Mouse (Mus musculus) CD4-positive, CD25-positive, alpha-beta regulatory T cell, adult 9 weeks (primary cell): ENCODE measurements around the gene Chd5. TPM values are rescaled to one million over a fixed set of nuclear protein-coding genes. Genes with fewer than 3 reads are reported as not detected.

Experiments
- polyA plus RNA-seq: library from polyadenylated mRNA; unstranded; fragments of 100-300 nt; shearing (Covaris generic); gene quantifications from one replicate; pipeline ENCODE4 v1.2.1, GENCODE M21; 2017

Gene Chd5
- polyA plus RNA-seq = 0.04 TPM

GRCm38 (mm10) chr4:152338419-152339292 is at the start of gene Chd5:
TSS of gene Chd5 (plus strand) at chr4:152338651.

GRCm38 (mm10) chr4:152291562-152291961 is 46.9 kb upstream of the Chd5 start, which contains the start of gene Hes3:
TSS of gene Hes3 (minus strand) at chr4:152291662.

DNA sequence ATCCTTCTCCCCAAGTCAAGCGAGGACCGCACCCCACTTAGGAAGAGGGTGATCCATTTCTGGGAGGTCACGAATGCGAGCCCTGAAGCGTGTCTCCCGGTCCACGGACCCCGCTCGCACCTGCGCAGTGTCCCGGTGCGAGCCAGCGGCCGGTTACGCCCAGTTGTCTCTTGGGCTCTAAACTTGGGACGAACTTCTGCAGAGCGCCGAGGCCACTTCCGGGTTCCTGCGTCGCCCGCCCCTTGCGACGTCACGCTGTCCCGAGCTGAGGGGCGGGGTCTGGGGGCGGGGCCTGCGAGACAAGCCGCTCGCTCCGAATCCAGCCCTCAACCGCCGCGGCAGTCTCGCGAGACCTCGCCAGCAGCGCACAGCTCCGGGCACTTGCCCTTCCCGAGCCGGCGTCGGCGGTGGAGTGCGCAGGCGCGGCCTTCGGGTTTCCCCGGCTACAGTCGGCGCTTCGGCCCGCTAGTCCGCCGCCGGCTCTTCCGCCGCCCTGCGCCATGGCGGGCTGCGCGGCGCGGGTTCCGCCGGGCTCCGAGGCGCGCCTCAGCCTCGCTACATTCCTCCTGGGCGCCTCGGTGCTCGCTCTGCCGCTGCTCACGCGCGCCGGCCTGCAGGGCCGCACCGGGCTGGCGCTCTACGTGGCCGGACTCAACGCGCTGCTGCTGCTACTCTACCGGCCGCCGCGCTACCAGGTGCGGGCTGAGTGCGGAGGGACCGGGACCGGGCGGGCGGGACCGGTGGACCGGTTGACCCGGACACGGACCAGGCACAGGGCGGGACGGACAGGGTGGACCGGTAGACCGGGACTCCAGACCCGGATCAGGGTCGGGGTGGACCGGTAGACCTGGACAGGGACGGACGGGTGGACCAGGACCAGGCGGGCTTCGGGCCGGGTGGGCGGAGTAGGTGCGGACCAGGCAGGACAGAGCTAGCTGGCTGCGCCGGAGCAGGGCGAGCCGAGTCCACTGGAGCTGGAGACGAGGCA is 41.3 kb upstream of the Chd5 start, which contains the start of gene Icmt:
Gene Icmt, plus strand, starts transcription at position 354 of the 988 bp plus-strand sequence.

GRCm38 (mm10) chr4:152318517-152319234 is 19.8 kb upstream of the Chd5 start, which contains the start of gene Rnf207:
TSS of gene Rnf207 (minus strand) at chr4:152318993.

GRCm38 (mm10) chr4:152325574-152326411 is 12.7 kb upstream of the Chd5 start, which contains the start of gene Rpl22:
TSS of gene Rpl22 (plus strand) at chr4:152325742.

Other genes with a start within 250 kb of the Chd5 start
- 221 TPM for gene Tnfrsf25, start 222.7 kb upstream of the Chd5 start, polyA plus RNA-seq
- gene Espn, start 186.3 kb upstream of the Chd5 start, polyA plus RNA-seq = 14.8 TPM
- not detected for gene Hes2, start 179.8 kb upstream of the Chd5 start, polyA plus RNA-seq
- 84.5 TPM for gene Acot7, start 160.5 kb upstream of the Chd5 start, polyA plus RNA-seq
- gene Gpr153, start 64.4 kb upstream of the Chd5 start, polyA plus RNA-seq = not detected
- gene Hes3, start 47.0 kb upstream of the Chd5 start, polyA plus RNA-seq = not detected
- gene Icmt, start 41.4 kb upstream of the Chd5 start, polyA plus RNA-seq = 3.9 TPM
- gene Rnf207, start 19.7 kb upstream of the Chd5 start, polyA plus RNA-seq = 0.25 TPM
- 633 TPM for gene Rpl22, start 12.9 kb upstream of the Chd5 start, polyA plus RNA-seq
- 0.88 TPM for gene Nphp4, start 138.1 kb downstream of the Chd5 start, polyA plus RNA-seq
- gene Kcnab2, start 139.2 kb downstream of the Chd5 start, polyA plus RNA-seq = 146 TPM